Mouse (Mus musculus): ENCODE measurements around the gene Vdac1.
A peak's percentile ranks its signal among the peaks of the same experiment; 100 is the strongest.

The Vdac1 gene

GRCm38 (mm10) chr11:52421053-52421778 is 60.6 kb downstream of the Vdac1 start:
- peak in 1 of 2 experiments; percentile 78 for DNase-seq

- no peak for DNase-seq
These were observed 68.8 kb downstream of the Vdac1 start for GRCm38 (mm10) chr11:52429440-52429839.

- peak; percentile 29 to 48 for DNase-seq
These were observed 70.9 kb downstream of the Vdac1 start for GRCm38 (mm10) chr11:52431594-52431993.

- DNase-seq = no peak
These were observed 71.5 kb downstream of the Vdac1 start for GRCm38 (mm10) chr11:52432148-52432547.

GRCm38 (mm10) chr11:52433076-52433796 is 72.6 kb downstream of the Vdac1 start:
- DNase-seq = no peak

GRCm38 (mm10) chr11:52433797-52434195 is 73.1 kb downstream of the Vdac1 start:
- DNase-seq = no peak

GRCm38 (mm10) chr11:52435466-52435865 is 74.8 kb downstream of the Vdac1 start:
- DNase-seq = no peak

GRCm38 (mm10) chr11:52437123-52437522 is 76.5 kb downstream of the Vdac1 start:
- no peak for DNase-seq

All from kidney, adult 8-10 months (tissue).